Mouse (Mus musculus): ENCODE measurements around the gene Tbc1d10a. TPM values are rescaled to one million over a fixed set of nuclear protein-coding genes. Genes with fewer than 3 reads are reported as not detected.
"Not testable (repeated sequence)": the region's sequence is repeated elsewhere in the genome, so short reads cannot be mapped to it uniquely, and the experiment has no call there.

The Tbc1d10a gene
- total RNA-seq, 2 experiments from 2014 or later = 28.6 TPM

GRCm38 (mm10) chr11:4184251-4184952 lies 2.2 kb upstream of the Tbc1d10a start:
- DNase-seq = no peak

- not testable (repeated sequence) for DNase-seq
These were observed 1.1 kb upstream of the Tbc1d10a start for GRCm38 (mm10) chr11:4185480-4185879.

GRCm38 (mm10) chr11:4187318-4187700 lies 720 bp downstream of the Tbc1d10a start:
- DNase-seq = no peak

GRCm38 (mm10) chr11:4189182-4189581 lies 2.6 kb downstream of the Tbc1d10a start:
- no peak for DNase-seq

- DNase-seq = no peak
These were observed 4.1 kb downstream of the Tbc1d10a start for GRCm38 (mm10) chr11:4190677-4191076.

- DNase-seq = no peak
These were observed 6.2 kb downstream of the Tbc1d10a start for GRCm38 (mm10) chr11:4192757-4193156.

GRCm38 (mm10) chr11:4193420-4193819 lies 6.8 kb downstream of the Tbc1d10a start:
- DNase-seq = no peak

GRCm38 (mm10) chr11:4195597-4196031 lies 9.0 kb downstream of the Tbc1d10a start:
- no peak for DNase-seq

GRCm38 (mm10) chr11:4196636-4197035 lies 10.0 kb downstream of the Tbc1d10a start:
- no peak for DNase-seq

GRCm38 (mm10) chr11:4197691-4198090 lies 11.1 kb downstream of the Tbc1d10a start:
- DNase-seq = no peak

GRCm38 (mm10) chr11:4201981-4202700 lies 15.6 kb downstream of the Tbc1d10a start:
- no peak for DNase-seq

GRCm38 (mm10) chr11:4202995-4203704 lies 16.6 kb downstream of the Tbc1d10a start:
- DNase-seq = no peak

GRCm38 (mm10) chr11:4203705-4204074 lies 17.1 kb downstream of the Tbc1d10a start:
- no peak for DNase-seq

GRCm38 (mm10) chr11:4205097-4205655 lies 18.6 kb downstream of the Tbc1d10a start:
- DNase-seq = no peak

- no peak for DNase-seq
These were observed 19.4 kb downstream of the Tbc1d10a start for GRCm38 (mm10) chr11:4205951-4206350.

GRCm38 (mm10) chr11:4206563-4206962 lies 20.0 kb downstream of the Tbc1d10a start:
- no peak for DNase-seq

GRCm38 (mm10) chr11:4207655-4208054 lies 21.1 kb downstream of the Tbc1d10a start:
- no peak for DNase-seq

- DNase-seq = no peak
These were observed 23.0 kb downstream of the Tbc1d10a start for GRCm38 (mm10) chr11:4209556-4209955.

GRCm38 (mm10) chr11:4210786-4211185 lies 24.2 kb downstream of the Tbc1d10a start:
- no peak for DNase-seq

- DNase-seq = no peak
These were observed 26.5 kb downstream of the Tbc1d10a start for GRCm38 (mm10) chr11:4213107-4213506.

- DNase-seq = no peak
These were observed 28.0 kb downstream of the Tbc1d10a start for GRCm38 (mm10) chr11:4214572-4214971.

GRCm38 (mm10) chr11:4215061-4215460 lies 28.5 kb downstream of the Tbc1d10a start:
- DNase-seq = no peak
